Mouse (Mus musculus): ENCODE data around the gene Gin1. TPM values are rescaled to one million over a fixed set of nuclear protein-coding genes. Genes with fewer than 3 reads are reported as not detected.

Gin1 gene
- total and polyA plus RNA-seq, 3 experiments, result 13.6 to 20.6 TPM; not detected in 1

GRCm38 (mm10) chr1:97828087-97828486 is 58.1 kb downstream of the Gin1 start:
- DNase-seq (ENCODE audit: low read depth, low spot score), result no peak
- Histone ChIP-seq H3K9me3 (replicated peaks; ENCODE audit: insufficient read depth, low read length) (no peaks in the 10 kb centered on the region), H3K36me3 (ENCODE audit: control insufficient read depth in 1 of 2, insufficient read depth in 2 of 2, low read length in 2 of 2) (no peaks in the 10 kb centered on the region), H3K4me3 (ENCODE audit: control insufficient read depth in 1 of 2, insufficient read depth in 1 of 2, low read depth in 2 of 2, low read length in 2 of 2) (no peak overlapping the region), H3K79me2 (ENCODE audit: control insufficient read depth, insufficient read depth, low read length, poor library complexity) (no peaks in the 10 kb centered on the region), H3K27ac (ENCODE audit: control insufficient read depth, low read depth, low read length) (no peak overlapping the region), H3K4me1 (ENCODE audit: control insufficient read depth in 1 of 2, insufficient read depth in 2 of 2, low read length in 2 of 2) (no peaks in the 10 kb centered on the region), H3K27me3 (ENCODE audit: control insufficient read depth in 1 of 2, insufficient read depth in 2 of 2, low read length in 2 of 2) (no peaks in the 10 kb centered on the region; a peak in 1 of 4 replicates), H3K9ac (ENCODE audit: control insufficient read depth, low read depth, low read length, poor library complexity, severe bottlenecking) (no peak overlapping the region)
- TF ChIP-seq USF2 (IDR thresholded peaks at IDR 0.05; ENCODE audit: borderline replicate concordance in 1 of 2, insufficient read depth in 1 of 2, low read depth in 1 of 2, low read length in 2 of 2), result no peak

- Histone ChIP-seq H3K27ac (ENCODE audit: control insufficient read depth, low read depth, low read length) (no peak overlapping the region), H3K9me3 (replicated peaks; ENCODE audit: insufficient read depth, low read length) (no peaks in the 10 kb centered on the region), H3K27me3 (ENCODE audit: control insufficient read depth in 1 of 2, insufficient read depth in 2 of 2, low read length in 2 of 2) (peaks cover 0 to 2% of the 10 kb centered on the region in 2 experiments; a peak in 1 of 4 replicates), H3K79me2 (ENCODE audit: control insufficient read depth, insufficient read depth, low read length, poor library complexity) (no peaks in the 10 kb centered on the region), H3K4me1 (ENCODE audit: control insufficient read depth in 1 of 2, insufficient read depth in 2 of 2, low read length in 2 of 2) (no peaks in the 10 kb centered on the region), H3K36me3 (ENCODE audit: control insufficient read depth in 1 of 2, insufficient read depth in 2 of 2, low read length in 2 of 2) (no peaks in the 10 kb centered on the region), H3K4me3 (ENCODE audit: control insufficient read depth in 1 of 2, insufficient read depth in 1 of 2, low read depth in 2 of 2, low read length in 2 of 2) (no peak overlapping the region), H3K9ac (ENCODE audit: control insufficient read depth, low read depth, low read length, poor library complexity, severe bottlenecking) (no peak overlapping the region)
- no peak for DNase-seq (ENCODE audit: low read depth, low spot score)
- TF ChIP-seq ZMIZ1 (IDR thresholded peaks at IDR 0.05; ENCODE audit: low read depth, low read length) (no peak), TBP (IDR thresholded peaks at IDR 0.05; ENCODE audit: low read depth, low read length) (no peak), NELFE (IDR thresholded peaks at IDR 0.05; ENCODE audit: low read depth, low read length) (no peak), KAT2A (conservative IDR thresholded peaks at IDR 0.05; ENCODE audit: low read depth, low read length) (no peak), NRF1 (IDR thresholded peaks at IDR 0.05; ENCODE audit: insufficient read depth, low read depth, low read length, poor library complexity, severe bottlenecking) (no peak), E2F4 (IDR thresholded peaks at IDR 0.05; ENCODE audit: borderline replicate concordance, low read depth, low read length) (no peak), CTCF (IDR thresholded peaks at IDR 0.05 in 2 of 3, conservative IDR thresholded peaks at IDR 0.05 in 1 of 3; ENCODE audit: control insufficient read depth in 1 of 3, insufficient read depth in 1 of 3, low read depth in 2 of 3, low read length in 3 of 3, poor library complexity in 1 of 3, severe bottlenecking in 1 of 3) (no peak), UBTF (IDR thresholded peaks at IDR 0.05; ENCODE audit: borderline replicate concordance, insufficient read depth, low read depth, low read length) (no peak), CHD2 (IDR thresholded peaks at IDR 0.05; ENCODE audit: low read length) (no peak), BHLHE40 (IDR thresholded peaks at IDR 0.05; ENCODE audit: borderline replicate concordance, low read depth, low read length) (no peak), RAD21 (IDR thresholded peaks at IDR 0.05; ENCODE audit: low read depth, low read length) (no peak), USF1 (IDR thresholded peaks at IDR 0.05; ENCODE audit: low read depth, low read length) (no peak), GABPA (IDR thresholded peaks at IDR 0.05; ENCODE audit: low read depth, low read length) (no peak), MAX (IDR thresholded peaks at IDR 0.05; ENCODE audit: low read length) (no peak), POLR2AphosphoS2 (IDR thresholded peaks at IDR 0.05; ENCODE audit: low read length) (no peak)
Measured at GRCm38 (mm10) chr1:97833466-97834353, 63.7 kb downstream of the Gin1 start.
